Mouse (Mus musculus) lung, adult 18-20 months (tissue): ENCODE results near the gene Ift74.
A peak's percentile ranks its signal among the peaks of the same experiment; 100 is the strongest.

Experiments used
- DNase-seq, 2 experiments: peaks; one replicate each; pipeline ENCODE4 v3.0.0; 2022; ENCODE audit warnings: mixed read lengths in 2 of 2

Ift74 gene

DNA sequence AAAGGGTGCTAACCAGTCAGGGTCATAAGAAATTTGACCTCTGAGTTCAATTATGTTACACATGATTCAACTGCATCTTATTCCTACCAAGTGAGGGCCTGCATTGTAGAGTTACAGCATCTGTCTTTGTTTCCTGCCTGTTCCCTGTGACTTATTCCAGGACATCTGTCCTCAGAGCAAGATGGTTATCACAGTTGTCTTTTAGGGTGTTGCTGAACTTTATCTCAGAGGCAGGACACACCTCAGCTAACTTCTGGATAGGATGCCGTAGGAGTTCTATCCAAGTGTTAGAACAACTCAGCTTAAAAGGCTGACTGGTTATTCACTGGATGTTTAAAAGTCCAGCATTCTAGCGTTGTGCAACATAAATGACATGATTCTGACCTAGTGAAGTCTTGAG is 77.9 kb downstream of the Ift74 start:
- peak in 1 of 2 experiments; percentile 1 for DNase-seq

- DNase-seq = no peak
These were observed 82.1 kb downstream of the Ift74 start for GRCm38 (mm10) chr4:94696368-94696767.

DNA sequence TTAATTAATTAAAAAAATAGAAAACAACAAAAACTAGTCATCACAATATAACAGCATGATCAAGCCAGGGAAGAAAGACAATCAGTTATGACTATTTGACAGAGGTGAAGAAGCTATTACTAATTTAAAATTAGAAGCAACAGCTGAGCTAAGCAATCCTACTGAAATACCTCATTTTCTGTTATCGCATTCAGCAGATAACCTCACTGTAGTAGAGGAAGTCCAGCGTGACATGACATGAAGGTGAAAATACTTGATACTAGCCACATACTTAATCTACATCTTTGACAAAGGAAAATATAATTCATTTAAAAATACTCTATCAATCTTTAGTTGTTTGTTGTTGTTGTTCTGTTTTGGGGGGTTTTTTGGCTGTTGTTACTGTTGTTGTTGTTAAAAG is 96.7 kb downstream of the Ift74 start:
- no peak for DNase-seq

DNA sequence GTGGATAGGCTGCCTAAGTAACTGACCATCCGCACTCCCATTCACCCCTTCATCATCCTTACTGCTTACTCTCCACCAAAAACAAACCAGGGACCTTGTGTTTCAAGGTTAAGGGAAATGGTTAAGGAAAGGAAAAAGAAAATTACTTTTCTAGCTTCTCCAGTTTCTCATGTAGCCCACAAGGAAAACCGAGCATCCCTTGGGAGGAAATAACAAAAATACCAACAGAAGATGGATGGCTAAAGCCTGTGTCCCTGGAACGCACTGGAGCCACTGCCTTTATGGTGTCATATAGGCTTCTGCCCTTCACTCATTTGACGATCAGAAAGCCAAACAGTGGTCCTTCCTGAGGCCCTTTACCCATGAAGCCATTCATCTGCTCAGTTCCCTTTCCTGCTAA is 97.1 kb downstream of the Ift74 start:
- no peak for DNase-seq

DNA sequence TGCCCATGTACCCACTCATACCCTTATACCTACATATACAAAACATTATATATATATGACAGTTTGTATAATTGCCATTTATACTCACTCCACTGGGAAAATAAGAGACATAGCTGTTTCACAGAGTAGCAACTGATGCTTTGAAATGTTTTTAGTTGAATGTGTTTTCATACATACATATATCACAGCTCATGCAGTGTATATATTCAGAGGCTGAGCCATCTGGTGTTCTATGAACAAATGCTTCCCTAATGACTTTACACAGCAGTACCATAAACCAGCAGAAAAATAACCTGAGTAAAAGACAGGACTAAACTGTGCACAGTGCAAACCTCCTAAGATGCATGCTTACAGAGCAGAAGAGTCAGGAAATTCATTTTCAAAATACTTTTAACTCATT is 99.5 kb downstream of the Ift74 start:
- no peak for DNase-seq

DNA sequence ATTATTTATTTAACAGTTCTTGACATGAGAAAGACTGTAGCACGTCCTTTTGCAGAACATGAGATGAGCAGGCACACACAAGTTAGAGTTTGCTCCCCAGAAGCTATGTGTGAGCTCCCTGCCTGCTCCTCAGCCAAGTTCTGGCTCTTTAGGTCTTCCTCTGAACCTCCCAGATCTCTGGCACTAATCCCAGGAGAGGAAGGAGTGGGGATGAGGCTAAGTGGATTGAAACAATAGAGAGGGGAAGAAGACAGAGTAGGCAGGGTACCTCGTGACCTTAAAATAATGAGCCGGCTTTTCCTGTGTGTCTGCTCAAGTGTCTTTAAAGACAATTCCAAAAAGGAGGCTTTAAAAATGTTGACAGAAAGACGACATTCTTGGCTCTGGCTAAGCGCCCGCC is 100.9 kb downstream of the Ift74 start:
- DNase-seq = peak; percentile 14 to 65

GRCm38 (mm10) chr4:94725799-94726198 is 111.5 kb downstream of the Ift74 start:
- DNase-seq = peak; percentile 38 to 54

- DNase-seq = peak; percentile 49 to 52
These were observed 118.4 kb downstream of the Ift74 start for GRCm38 (mm10) chr4:94732721-94733120.

- no peak for DNase-seq
These were observed 123.3 kb downstream of the Ift74 start for GRCm38 (mm10) chr4:94737326-94738295.

DNA sequence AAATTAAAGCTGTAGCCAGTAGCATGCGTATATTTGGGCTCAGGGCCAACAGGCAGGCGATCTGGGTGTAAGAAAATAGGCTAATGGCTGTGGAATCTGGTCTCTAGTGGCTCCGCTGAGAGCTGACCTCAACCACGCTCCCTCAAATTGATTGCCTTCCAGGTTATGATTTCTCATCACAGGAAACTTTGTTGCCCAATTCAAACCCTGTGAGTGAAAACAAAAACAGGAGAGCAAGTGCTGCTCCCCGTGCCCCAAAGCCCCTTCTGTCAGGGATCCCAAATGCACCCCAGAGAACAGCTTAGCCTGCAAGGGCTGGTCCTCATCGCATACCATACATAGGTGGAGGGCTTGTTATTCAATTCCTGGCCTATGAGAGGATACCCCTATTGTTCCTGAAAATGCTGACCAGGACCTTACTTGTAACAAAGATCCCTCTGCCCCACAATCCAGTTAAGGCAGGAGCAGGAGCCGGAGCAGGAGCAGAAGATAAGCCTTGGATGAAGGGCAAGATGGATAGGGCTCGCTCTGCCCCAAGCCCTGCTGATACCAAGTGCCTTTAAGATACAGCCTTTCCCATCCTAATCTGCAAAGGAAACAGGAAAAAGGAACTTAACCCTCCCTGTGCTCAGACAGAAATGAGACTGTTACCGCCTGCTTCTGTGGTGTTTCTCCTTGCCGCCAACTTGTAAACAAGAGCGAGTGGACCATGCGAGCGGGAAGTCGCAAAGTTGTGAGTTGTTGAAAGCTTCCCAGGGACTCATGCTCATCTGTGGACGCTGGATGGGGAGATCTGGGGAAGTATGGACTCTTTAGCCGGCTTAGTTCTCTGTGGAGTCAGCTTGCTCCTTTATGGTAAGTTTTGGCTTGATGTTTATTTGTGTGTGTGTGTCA is 124.8 kb downstream of the Ift74 start, which contains the start of gene Tek:
Gene Tek, plus strand, starts transcription at position 452 of the 894 bp plus-strand sequence.
- DNase-seq = peak; percentile 27 to 51

GRCm38 (mm10) chr4:94741824-94742223 is 127.5 kb downstream of the Ift74 start:
- DNase-seq = no peak
